Mouse (Mus musculus) lung, adult 18-20 months (tissue): ENCODE measurements around the gene Ric3.

Source experiments
- DNase-seq, 2 experiments: peaks; one replicate each; pipeline ENCODE4 v3.0.0; 2022; ENCODE audit warnings: mixed read lengths in 2 of 2

Ric3 gene

DNA sequence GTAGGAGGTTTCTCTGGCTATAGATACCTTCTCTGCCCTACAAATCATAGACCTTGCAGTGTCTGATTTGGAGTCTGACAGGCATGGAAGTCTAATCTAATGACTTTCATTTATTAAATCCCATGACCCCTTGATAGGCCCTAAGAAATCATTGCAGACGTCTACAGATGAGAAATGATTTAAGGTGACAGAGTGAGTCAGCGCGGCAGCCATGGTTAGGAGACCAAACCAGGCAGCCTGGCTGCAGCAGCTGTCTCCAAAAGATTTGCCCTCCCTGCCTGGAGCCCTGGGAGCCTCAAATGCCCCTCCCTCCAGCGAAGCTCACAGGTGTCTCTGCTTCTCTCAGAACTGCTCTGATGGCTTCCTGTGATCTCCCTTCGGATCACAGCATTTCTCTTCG is 87.0 kb downstream of the Ric3 start:
- no peak for DNase-seq

DNA sequence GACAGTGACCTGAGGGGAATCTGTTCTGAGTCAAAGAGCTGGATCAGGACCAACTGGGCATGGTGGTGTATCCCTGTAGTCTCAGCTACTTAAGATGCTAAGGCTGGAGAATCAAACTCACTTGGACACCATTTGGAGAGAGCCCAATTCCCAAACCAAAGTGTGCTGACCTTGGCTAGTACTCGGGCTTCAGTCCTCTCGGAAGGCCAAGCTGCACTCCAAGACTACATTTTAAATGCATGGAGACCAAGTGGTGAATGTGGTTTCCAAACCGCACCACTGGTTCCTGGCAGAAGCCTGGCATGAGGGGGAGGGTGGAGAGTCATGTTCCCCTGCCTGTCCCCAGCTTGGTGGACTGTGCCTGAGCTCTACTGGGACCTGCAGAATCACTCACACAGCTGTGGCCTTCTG is 89.2 kb downstream of the Ric3 start:
- peak; percentile 16 to 35 for DNase-seq

DNA sequence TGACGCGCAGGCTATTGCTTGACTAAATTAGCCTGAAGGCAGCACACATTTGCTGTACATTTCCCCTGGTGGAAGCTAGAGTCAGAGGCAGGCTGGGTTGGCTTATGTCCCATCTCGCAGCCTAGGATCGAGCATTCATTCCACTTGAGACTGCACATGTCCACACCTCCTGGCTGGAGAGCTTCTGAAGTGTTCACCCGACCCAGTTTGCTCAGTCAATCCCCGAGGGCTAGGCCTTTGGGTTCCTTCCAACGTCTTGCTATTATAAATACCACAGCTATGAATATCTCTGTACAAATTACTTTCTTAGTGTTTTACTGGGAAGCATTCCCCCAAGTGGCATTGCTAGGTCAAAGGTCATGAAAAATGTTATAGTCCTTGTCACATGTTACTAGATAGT is 89.9 kb downstream of the Ric3 start:
- DNase-seq: peak; percentile 91 to 93

DNA sequence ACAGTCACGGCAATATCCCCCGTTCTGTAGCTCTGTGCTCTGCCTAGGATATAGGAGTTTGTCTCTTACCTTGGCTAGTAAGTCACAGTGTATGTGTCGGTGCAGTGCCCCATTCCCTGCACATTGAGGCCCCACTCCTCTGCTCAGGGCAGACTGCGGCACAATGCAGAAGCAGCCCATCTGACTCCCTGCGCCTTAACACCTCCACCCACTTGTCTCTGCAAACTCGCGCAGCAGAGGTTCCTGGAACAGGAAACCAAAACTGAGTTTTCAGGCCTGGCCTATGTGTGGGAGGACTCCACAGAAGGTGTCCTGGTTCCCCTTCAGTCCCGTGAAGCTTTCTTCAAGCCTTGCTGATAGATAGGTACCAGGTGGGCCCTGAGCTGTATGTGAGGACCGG is 91.9 kb downstream of the Ric3 start:
- DNase-seq: no peak

DNA sequence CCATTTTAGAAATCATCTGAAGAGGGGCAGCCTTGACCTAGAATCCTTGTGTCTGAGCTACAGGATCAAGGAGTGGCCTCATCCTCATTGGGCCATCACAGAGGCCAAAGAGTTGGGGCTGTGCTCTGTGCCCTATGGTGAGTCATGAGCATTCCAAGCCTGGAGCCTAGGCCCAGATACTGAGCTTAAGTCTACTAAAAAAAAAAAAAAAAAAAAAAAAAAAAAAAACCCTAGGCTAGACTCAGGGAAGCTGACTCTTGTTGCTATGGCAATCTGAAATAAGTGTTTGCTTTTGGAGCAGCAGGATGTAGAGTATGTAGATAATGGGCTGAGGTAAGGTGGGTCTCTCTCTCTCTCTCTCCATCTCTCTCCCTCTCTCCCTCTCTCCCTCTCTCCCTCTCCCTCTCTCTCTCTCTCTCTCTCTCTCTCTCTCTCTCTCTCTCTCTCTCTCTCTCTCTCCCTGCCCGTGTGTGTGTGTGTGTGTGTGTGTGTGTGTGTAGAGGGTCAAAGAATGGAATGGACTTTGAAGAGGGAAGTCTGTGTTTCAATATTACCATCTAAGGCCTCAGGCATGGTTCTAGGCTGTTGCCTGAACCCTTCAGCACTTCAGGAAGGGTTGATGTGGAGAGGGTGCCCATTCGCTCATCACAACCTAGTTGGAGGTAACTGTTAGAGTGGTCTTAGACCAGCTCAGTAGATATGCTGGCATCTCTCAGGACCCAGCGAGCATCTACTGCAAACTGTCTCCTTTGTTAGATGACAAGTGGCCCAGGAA is 97.0 kb downstream of the Ric3 start:
- DNase-seq: no peak
